Mouse (Mus musculus) frontal cortex, postnatal 36 days (tissue): ENCODE results near the gene Fryl.
"Not testable (repeated sequence)": the region's sequence is repeated elsewhere in the genome, so short reads cannot be mapped to it uniquely, and the experiment has no call there.

Experiments
- DNase-seq, 2 experiments: peaks; one replicate each; pipeline ENCODE4 v3.0.0; 2022; ENCODE audit warnings: low spot score in 2 of 2

Fryl gene

GRCm38 (mm10) chr5:73012884-73013610 is 243.4 kb downstream of the Fryl start:
- not testable (repeated sequence) for DNase-seq

- DNase-seq = not testable (repeated sequence)
Observed at GRCm38 (mm10) chr5:73011806-73012205, 244.6 kb downstream of the Fryl start.

GRCm38 (mm10) chr5:73008230-73008629 is 248.2 kb downstream of the Fryl start:
- not testable (repeated sequence) for DNase-seq

GRCm38 (mm10) chr5:73007582-73007959 is 248.8 kb downstream of the Fryl start:
- DNase-seq = no peak

- no peak for DNase-seq
Observed at GRCm38 (mm10) chr5:73006784-73007581, 249.4 kb downstream of the Fryl start, which contains the start of gene Slc10a4. TSS of gene Slc10a4 (plus strand) at chr5:73006883.

- no peak for DNase-seq
Observed at GRCm38 (mm10) chr5:73004046-73004445, 252.4 kb downstream of the Fryl start.

GRCm38 (mm10) chr5:72998546-72998945 is 257.9 kb downstream of the Fryl start:
- DNase-seq = not testable (repeated sequence)

- DNase-seq = no peak
Observed at GRCm38 (mm10) chr5:72995379-72995778, 261.0 kb downstream of the Fryl start.

- no peak for DNase-seq
Observed at GRCm38 (mm10) chr5:72994928-72995327, 261.5 kb downstream of the Fryl start.

GRCm38 (mm10) chr5:72994424-72994823 is 262.0 kb downstream of the Fryl start:
- DNase-seq = no peak

GRCm38 (mm10) chr5:72992474-72992873 is 263.9 kb downstream of the Fryl start:
- no peak for DNase-seq

GRCm38 (mm10) chr5:72989756-72990155 is 266.7 kb downstream of the Fryl start:
- no peak for DNase-seq

GRCm38 (mm10) chr5:72987786-72988185 is 268.6 kb downstream of the Fryl start:
- no peak for DNase-seq

- DNase-seq = peak in 1 of 2 experiments; percentile 45
Observed at GRCm38 (mm10) chr5:72984091-72984490, 272.3 kb downstream of the Fryl start.

- DNase-seq = no peak
Observed at GRCm38 (mm10) chr5:72976539-72976938, 279.9 kb downstream of the Fryl start.

- no peak for DNase-seq
Observed at GRCm38 (mm10) chr5:72975996-72976395, 280.4 kb downstream of the Fryl start.

- no peak for DNase-seq
Observed at GRCm38 (mm10) chr5:72974602-72975001, 281.8 kb downstream of the Fryl start, which contains the start of gene Gm10135. TSS of gene Gm10135 (minus strand) at chr5:72974702.

- no peak for DNase-seq
Observed at GRCm38 (mm10) chr5:72972934-72973333, 283.5 kb downstream of the Fryl start.

GRCm38 (mm10) chr5:72972435-72972834 is 284.0 kb downstream of the Fryl start:
- no peak for DNase-seq
